Mouse (Mus musculus) embryonic facial prominence, embryonic 12.5 days (tissue): Measurements from ENCODE around the gene Olfr15. TPM values are rescaled to one million over a fixed set of nuclear protein-coding genes. Genes with fewer than 3 reads are reported as not detected.

Experiments
- ATAC-seq: fragments of 200-750 bp; cut with Nextera tagmentation; 2 replicates; pipeline ENCODE4 v1.8.0; 2017; ENCODE audit not compliant: insufficient number of reproducible peaks, insufficient read depth, low FRiP score, low TSS enrichment
- H3K27ac ChIP-seq: fragments of 300-500 bp; sonication (generic); 2 replicates; pipeline ENCODE4 v1.5.1; 2016; ENCODE audit warnings: mild to moderate bottlenecking
- H3K27me3 ChIP-seq: fragments of 300-500 bp; sonication (generic); 2 replicates; pipeline ENCODE4 v1.6.1; 2016; ENCODE audit warnings: mild to moderate bottlenecking, moderate library complexity
- H3K36me3 ChIP-seq: fragments of 300-500 bp; sonication (generic); 2 replicates; pipeline ENCODE4 v1.6.1; 2016; ENCODE audit warnings: mild to moderate bottlenecking
- H3K4me1 ChIP-seq: fragments of 300-500 bp; sonication (generic); 2 replicates; pipeline ENCODE4 v1.6.1; 2016
- H3K4me2 ChIP-seq: fragments of 300-500 bp; sonication (generic); replicated peaks from 2 replicates; pipeline ENCODE4 v1.6.1; 2016; ENCODE audit warnings: mild to moderate bottlenecking, moderate library complexity
- H3K4me3 ChIP-seq: fragments of 300-500 bp; sonication (generic); 2 replicates; pipeline ENCODE4 v1.5.1; 2016; ENCODE audit warnings: mild to moderate bottlenecking
- H3K9ac ChIP-seq: fragments of 300-500 bp; sonication (generic); 2 replicates; pipeline ENCODE4 v1.6.1; 2016; ENCODE audit warnings: mild to moderate bottlenecking, moderate library complexity
- H3K9me3 ChIP-seq: fragments of 300-500 bp; sonication (generic); 2 replicates; pipeline ENCODE4 v1.6.1; 2016; ENCODE audit warnings: mild to moderate bottlenecking, moderate library complexity
- WGBS: fragments of 180-500 bp; shearing (Covaris S2); methylation state at CpG from one replicate; pipeline ENCODE4 v1.1.7; 2016; 5-methylcytosine and 5-hydroxymethylcytosine counted together
- polyA plus RNA-seq: library from polyadenylated mRNA; unstranded; fragments of >200 nt; fragmentation: Nextera tagmentation; extraction: Ambion mirVana; gene quantifications from 2 replicates; pipeline ENCODE4 v1.2.1, GENCODE M21; 2016

Olfr15 gene
- polyA plus RNA-seq, 1 experiment from 2014 or later, result 0.59 TPM

GRCm38 (mm10) chr16:3884201-3885064, 53.8 kb downstream of the Olfr15 start, which contains the start of the genes Zfp597 and Gm20695:
Zfp597 (minus strand) TSS chr16:3884561.
Gm20695 (plus strand) TSS chr16:3884648.
- H3K4me1 ChIP-seq, result peaks cover 12% of the 10 kb centered on the region
- peak within 1 kb of the TSS; percentile 62 for H3K4me2 ChIP-seq
- H3K9me3 ChIP-seq, result no peaks in the 10 kb centered on the region
- WGBS, result 1% methylated on average over 87 of the region's 88 CpGs
- H3K9ac ChIP-seq, result peak within 1 kb of the TSS; percentile 82
- peak within 1 kb of the TSS; percentile 90 for H3K27ac ChIP-seq
- no peaks in the 10 kb centered on the region for H3K27me3 ChIP-seq
- H3K4me3 ChIP-seq, result peak within 1 kb of the TSS; percentile 87
- peaks cover 4% of the 10 kb centered on the region; the same call in 1 of the 2 replicates for H3K36me3 ChIP-seq
- peak; percentile 97 for ATAC-seq

GRCm38 (mm10) chr16:3885065-3885670, 54.5 kb downstream of the Olfr15 start:
- H3K4me3 ChIP-seq, result peak overlapping the region; percentile 87
- 0 out of 2 replicates have a peak, but pooled peaks have one; percentile 12 for ATAC-seq
- 7% methylated on average over 10 of the region's 10 CpGs for WGBS

GRCm38 (mm10) chr16:3891621-3892295, 61.1 kb downstream of the Olfr15 start:
- no peak for ATAC-seq
- H3K4me3 ChIP-seq, result no peak overlapping the region
- H3K9me3 ChIP-seq, result no peaks in the 10 kb centered on the region
- no peak overlapping the region for H3K4me2 ChIP-seq
- H3K27me3 ChIP-seq, result no peaks in the 10 kb centered on the region
- 92% methylated on average over 14 of the region's 14 CpGs for WGBS
- no peaks in the 10 kb centered on the region for H3K4me1 ChIP-seq
- no peak overlapping the region for H3K9ac ChIP-seq
- H3K27ac ChIP-seq, result no peak overlapping the region
- H3K36me3 ChIP-seq, result peaks cover 8% of the 10 kb centered on the region

More at GRCm38 (mm10) chr16:3885065-3885670, 54.5 kb downstream of the Olfr15 start:
- Histone ChIP-seq H3K27me3 (no peaks in the 10 kb centered on the region), H3K36me3 (peaks cover 2% of the 10 kb centered on the region; the same call in 1 of the 2 replicates), H3K9ac (peak overlapping the region; percentile 82), H3K4me2 (peak overlapping the region; percentile 62), H3K27ac (peak overlapping the region; percentile 90; the same call in 1 of the 2 replicates), H3K9me3 (no peaks in the 10 kb centered on the region), H3K4me1 (peaks cover 12% of the 10 kb centered on the region)

- no peak overlapping the region for H3K9ac ChIP-seq
- no peak overlapping the region for H3K27ac ChIP-seq
- H3K4me1 ChIP-seq, result no peaks in the 10 kb centered on the region
- H3K36me3 ChIP-seq, result peaks cover 25% of the 10 kb centered on the region
- H3K9me3 ChIP-seq, result no peaks in the 10 kb centered on the region
- H3K4me3 ChIP-seq, result no peak overlapping the region
- no peak for ATAC-seq
- H3K4me2 ChIP-seq, result no peak overlapping the region
- 67% methylated on average over 3 of the region's 3 CpGs for WGBS
- no peaks in the 10 kb centered on the region for H3K27me3 ChIP-seq
Observed at GRCm38 (mm10) chr16:3893739-3894138, 63.1 kb downstream of the Olfr15 start.

Other genes starting within 250 kb of the Olfr15 start
- gene Olfr161, start 239.8 kb upstream of the Olfr15 start, polyA plus RNA-seq, result not detected in 2 replicates
- gene Mefv, start 112.8 kb upstream of the Olfr15 start, polyA plus RNA-seq, result not detected in 2 replicates
- 57.6 and 62.8 TPM in 2 replicates for gene Zfp263, start 86.8 kb upstream of the Olfr15 start, polyA plus RNA-seq
- 1.7 and 1.9 TPM in 2 replicates for gene Zfp174, start 16.4 kb downstream of the Olfr15 start, polyA plus RNA-seq
- gene Naa60, start 41.5 kb downstream of the Olfr15 start, polyA plus RNA-seq, result 56.6 and 58.3 TPM in 2 replicates
- 6.1 and 8.3 TPM in 2 replicates for gene Zfp597, start 53.7 kb downstream of the Olfr15 start, polyA plus RNA-seq
- 2.1 and 2.3 TPM in 2 replicates for gene Gm20695, start 53.8 kb downstream of the Olfr15 start, polyA plus RNA-seq
- gene 1700037C18Rik, start 77.8 kb downstream of the Olfr15 start, polyA plus RNA-seq, result 8.8 and 9.6 TPM in 2 replicates
- 32.6 and 33.1 TPM in 2 replicates for gene Cluap1, start 77.9 kb downstream of the Olfr15 start, polyA plus RNA-seq
- 0.79 and 0.99 TPM in 2 replicates for gene Nlrc3, start 145.8 kb downstream of the Olfr15 start, polyA plus RNA-seq
- 25.0 and 26.9 TPM in 2 replicates for gene Slx4, start 172.9 kb downstream of the Olfr15 start, polyA plus RNA-seq
- 6.1 and 6.9 TPM in 2 replicates for gene Dnase1, start 206.1 kb downstream of the Olfr15 start, polyA plus RNA-seq
- 77.9 and 83.8 TPM in 2 replicates for gene Trap1, start 246.9 kb downstream of the Olfr15 start, polyA plus RNA-seq